Mouse (Mus musculus) midbrain, embryonic 15.5 days (tissue): ENCODE data around the gene Il1rl1. TPM values are rescaled to one million over a fixed set of nuclear protein-coding genes. Genes with fewer than 3 reads are reported as not detected.

Experiments used
- ATAC-seq: fragments of 200-750 bp; cut with Nextera tagmentation; replicated peaks from 2 replicates; pipeline ENCODE4 v1.8.0; 2017; ENCODE audit warnings: moderate TSS enrichment
- H3K27ac ChIP-seq: fragments of 300-500 bp; sonication (generic); 2 replicates; pipeline ENCODE4 v1.5.1; 2015; ENCODE audit warnings: mild to moderate bottlenecking, inconsistent platforms
- H3K27me3 ChIP-seq: fragments of 300-500 bp; sonication (generic); replicated peaks from 2 replicates; pipeline ENCODE4 v1.6.1; 2015; ENCODE audit warnings: inconsistent platforms
- H3K36me3 ChIP-seq: fragments of 300-500 bp; sonication (generic); replicated peaks from 2 replicates; pipeline ENCODE4 v1.6.1; 2015; ENCODE audit warnings: inconsistent platforms
- H3K4me1 ChIP-seq: fragments of 300-500 bp; sonication (generic); 2 replicates; pipeline ENCODE4 v1.6.1; 2015; ENCODE audit warnings: inconsistent platforms
- H3K4me2 ChIP-seq: fragments of 300-500 bp; sonication (generic); 2 replicates; pipeline ENCODE4 v1.6.1; 2015; ENCODE audit warnings: inconsistent platforms, mild to moderate bottlenecking, moderate library complexity
- H3K4me3 ChIP-seq: fragments of 300-500 bp; sonication (generic); 2 replicates; pipeline ENCODE4 v1.5.1; 2015; ENCODE audit warnings: mild to moderate bottlenecking, inconsistent platforms
- H3K9ac ChIP-seq: fragments of 300-500 bp; sonication (generic); 2 replicates; pipeline ENCODE4 v1.6.1; 2015; ENCODE audit warnings: mild to moderate bottlenecking, inconsistent platforms
- H3K9me3 ChIP-seq: fragments of 300-500 bp; sonication (generic); 2 replicates; pipeline ENCODE4 v1.6.1; 2016; ENCODE audit warnings: inconsistent platforms
- WGBS: fragments of 180-500 bp; shearing (Covaris S2); methylation state at CpG from one replicate; pipeline ENCODE4 v1.1.7; 2015; ENCODE audit warnings: mixed read lengths; 5-methylcytosine and 5-hydroxymethylcytosine counted together
- polyA plus RNA-seq: library from polyadenylated mRNA; unstranded; fragments of >200 nt; fragmentation: Nextera tagmentation; extraction: Ambion mirVana; gene quantifications from 2 replicates; pipeline ENCODE4 v1.2.1, GENCODE M21; 2015

The Il1rl1 gene
- polyA plus RNA-seq, 1 experiment from 2014 or later: 0.04 TPM

GRCm38 (mm10) chr1:40414863-40415656 lies 14.3 kb upstream of the Il1rl1 start:
- Histone ChIP-seq H3K4me2 (no peak overlapping the region), H3K4me1 (no peaks in the 10 kb centered on the region), H3K9me3 (no peaks in the 10 kb centered on the region), H3K4me3 (no peak overlapping the region), H3K9ac (no peak overlapping the region), H3K36me3 (no peaks in the 10 kb centered on the region), H3K27ac (no peak overlapping the region), H3K27me3 (no peaks in the 10 kb centered on the region)
- no peak for ATAC-seq
- 75% methylated on average over 7 of the region's 7 CpGs for WGBS

- H3K27ac ChIP-seq: no peak overlapping the region
- H3K27me3 ChIP-seq: no peaks in the 10 kb centered on the region
- H3K4me2 ChIP-seq: no peak overlapping the region
- 94% methylated on average over 2 of the region's 2 CpGs for WGBS
- ATAC-seq: no peak
- H3K9me3 ChIP-seq: no peaks in the 10 kb centered on the region
- no peaks in the 10 kb centered on the region for H3K36me3 ChIP-seq
- no peak overlapping the region for H3K9ac ChIP-seq
- H3K4me3 ChIP-seq: no peak overlapping the region
- no peaks in the 10 kb centered on the region for H3K4me1 ChIP-seq
Observed at GRCm38 (mm10) chr1:40417034-40417433, 12.3 kb upstream of the Il1rl1 start.

GRCm38 (mm10) chr1:40418512-40418911 lies 10.9 kb upstream of the Il1rl1 start:
- no peak for ATAC-seq
- no peak overlapping the region for H3K4me2 ChIP-seq
- no peak overlapping the region for H3K9ac ChIP-seq
- no peaks in the 10 kb centered on the region for H3K9me3 ChIP-seq
- H3K36me3 ChIP-seq: no peaks in the 10 kb centered on the region
- no peak overlapping the region for H3K4me3 ChIP-seq
- 83% methylated on average over 5 of the region's 5 CpGs for WGBS
- no peaks in the 10 kb centered on the region for H3K4me1 ChIP-seq
- H3K27ac ChIP-seq: no peak overlapping the region
- H3K27me3 ChIP-seq: no peaks in the 10 kb centered on the region

- Histone ChIP-seq H3K27ac (no peak overlapping the region), H3K9me3 (no peaks in the 10 kb centered on the region), H3K4me2 (no peak overlapping the region), H3K4me3 (no peak overlapping the region), H3K27me3 (no peaks in the 10 kb centered on the region), H3K36me3 (no peaks in the 10 kb centered on the region), H3K4me1 (no peaks in the 10 kb centered on the region), H3K9ac (no peak overlapping the region)
- WGBS: 90% methylated on average over 6 of the region's 6 CpGs
- ATAC-seq: no peak
Observed at GRCm38 (mm10) chr1:40423892-40424291, 5.5 kb upstream of the Il1rl1 start.

GRCm38 (mm10) chr1:40427270-40427669 lies 2.1 kb upstream of the Il1rl1 start:
- no peak overlapping the region for H3K4me2 ChIP-seq
- WGBS: 93% methylated on average over 9 of the region's 9 CpGs

GRCm38 (mm10) chr1:40427901-40428300 lies 1.5 kb upstream of the Il1rl1 start:
- no peak overlapping the region for H3K9ac ChIP-seq
- H3K36me3 ChIP-seq: no peaks in the 10 kb centered on the region
- no peak overlapping the region for H3K27ac ChIP-seq
- 93% methylated on average over 1 of the region's 1 CpGs for WGBS
- H3K4me1 ChIP-seq: no peaks in the 10 kb centered on the region
- ATAC-seq: no peak
- H3K4me3 ChIP-seq: no peak overlapping the region
- no peak overlapping the region for H3K4me2 ChIP-seq
- no peaks in the 10 kb centered on the region for H3K27me3 ChIP-seq
- no peaks in the 10 kb centered on the region for H3K9me3 ChIP-seq

More at GRCm38 (mm10) chr1:40427270-40427669, 2.1 kb upstream of the Il1rl1 start:
- Histone ChIP-seq H3K27ac (no peak overlapping the region), H3K4me3 (no peak overlapping the region), H3K9ac (no peak overlapping the region), H3K36me3 (no peaks in the 10 kb centered on the region), H3K4me1 (no peaks in the 10 kb centered on the region), H3K9me3 (no peaks in the 10 kb centered on the region), H3K27me3 (no peaks in the 10 kb centered on the region)
- ATAC-seq: no peak

- WGBS: 96% methylated on average over 4 of the region's 4 CpGs
- H3K4me3 ChIP-seq: no peak overlapping the region
- ATAC-seq: no peak
- H3K36me3 ChIP-seq: no peaks in the 10 kb centered on the region
- H3K27me3 ChIP-seq: no peaks in the 10 kb centered on the region
- H3K9me3 ChIP-seq: no peaks in the 10 kb centered on the region
- no peak overlapping the region for H3K4me2 ChIP-seq
- H3K27ac ChIP-seq: no peak overlapping the region
- no peaks in the 10 kb centered on the region for H3K4me1 ChIP-seq
- no peak overlapping the region for H3K9ac ChIP-seq
Observed at GRCm38 (mm10) chr1:40430143-40430834, 919 bp downstream of the Il1rl1 start.

- ATAC-seq: no peak
- Histone ChIP-seq H3K4me3 (no peak overlapping the region), H3K27me3 (no peaks in the 10 kb centered on the region), H3K9me3 (no peaks in the 10 kb centered on the region), H3K4me1 (no peaks in the 10 kb centered on the region), H3K36me3 (no peaks in the 10 kb centered on the region), H3K9ac (no peak overlapping the region), H3K27ac (no peak overlapping the region), H3K4me2 (no peak overlapping the region)
- 85% methylated on average over 2 of the region's 2 CpGs for WGBS
Observed at GRCm38 (mm10) chr1:40432169-40432568, 2.8 kb downstream of the Il1rl1 start.

- no peaks in the 10 kb centered on the region for H3K27me3 ChIP-seq
- no peak overlapping the region for H3K9ac ChIP-seq
- no peak for ATAC-seq
- 88% methylated on average over 3 of the region's 3 CpGs for WGBS
- no peaks in the 10 kb centered on the region for H3K4me1 ChIP-seq
- H3K9me3 ChIP-seq: no peaks in the 10 kb centered on the region
- H3K4me2 ChIP-seq: no peak overlapping the region
- H3K4me3 ChIP-seq: no peak overlapping the region
- no peak overlapping the region for H3K27ac ChIP-seq
- no peaks in the 10 kb centered on the region for H3K36me3 ChIP-seq
Observed at GRCm38 (mm10) chr1:40435936-40436335, 6.6 kb downstream of the Il1rl1 start.

GRCm38 (mm10) chr1:40437340-40437739 lies 8.0 kb downstream of the Il1rl1 start:
- Histone ChIP-seq H3K36me3 (no peaks in the 10 kb centered on the region), H3K4me2 (no peak overlapping the region), H3K27me3 (no peaks in the 10 kb centered on the region), H3K27ac (no peak overlapping the region), H3K4me3 (no peak overlapping the region), H3K4me1 (no peaks in the 10 kb centered on the region), H3K9me3 (no peaks in the 10 kb centered on the region), H3K9ac (no peak overlapping the region)
- no peak for ATAC-seq
- 92% methylated on average over 2 of the region's 2 CpGs for WGBS

- H3K4me1 ChIP-seq: no peaks in the 10 kb centered on the region
- no peaks in the 10 kb centered on the region for H3K36me3 ChIP-seq
- H3K4me2 ChIP-seq: no peak overlapping the region
- no peaks in the 10 kb centered on the region for H3K9me3 ChIP-seq
- H3K4me3 ChIP-seq: no peak overlapping the region
- 58% methylated on average over 8 of the region's 8 CpGs for WGBS
- H3K27ac ChIP-seq: no peak overlapping the region
- H3K27me3 ChIP-seq: no peaks in the 10 kb centered on the region
- ATAC-seq: no peak
- no peak overlapping the region for H3K9ac ChIP-seq
Observed at GRCm38 (mm10) chr1:40439504-40439903, 10.1 kb downstream of the Il1rl1 start.

GRCm38 (mm10) chr1:40444800-40445199 lies 15.4 kb downstream of the Il1rl1 start:
- H3K4me2 ChIP-seq: no peak overlapping the region
- no peak overlapping the region for H3K27ac ChIP-seq
- H3K36me3 ChIP-seq: no peaks in the 10 kb centered on the region
- no peak for ATAC-seq
- no peaks in the 10 kb centered on the region for H3K9me3 ChIP-seq
- no peaks in the 10 kb centered on the region for H3K4me1 ChIP-seq
- WGBS: 94% methylated on average over 3 of the region's 3 CpGs
- H3K9ac ChIP-seq: no peak overlapping the region
- H3K27me3 ChIP-seq: no peaks in the 10 kb centered on the region
- no peak overlapping the region for H3K4me3 ChIP-seq
